Mouse (Mus musculus) 416B (cell line): ENCODE data around the gene Cryaa.

Experiments used
- DNase-seq: peaks from one replicate; pipeline ENCODE4 v3.0.0; 2011; ENCODE audit warnings: low read depth

Gene Cryaa

GRCm38 (mm10) chr17:31710455-31710854 lies 32.8 kb downstream of the Cryaa start:
- DNase-seq, result no peak

GRCm38 (mm10) chr17:31713709-31714108 lies 36.1 kb downstream of the Cryaa start:
- DNase-seq, result no peak

GRCm38 (mm10) chr17:31714125-31714524 lies 36.5 kb downstream of the Cryaa start:
- DNase-seq, result no peak

GRCm38 (mm10) chr17:31715006-31715405 lies 37.4 kb downstream of the Cryaa start:
- DNase-seq, result no peak

- DNase-seq, result no peak
Observed at GRCm38 (mm10) chr17:31721637-31722036, 44.0 kb downstream of the Cryaa start.

- no peak for DNase-seq
Observed at GRCm38 (mm10) chr17:31725366-31725765, 47.8 kb downstream of the Cryaa start.

- DNase-seq, result no peak
Observed at GRCm38 (mm10) chr17:31726216-31726615, 48.6 kb downstream of the Cryaa start.

GRCm38 (mm10) chr17:31727230-31727629 lies 49.6 kb downstream of the Cryaa start:
- DNase-seq, result no peak

- DNase-seq, result no peak
Observed at GRCm38 (mm10) chr17:31728043-31728442, 50.4 kb downstream of the Cryaa start.

GRCm38 (mm10) chr17:31728968-31729501 lies 51.4 kb downstream of the Cryaa start:
- DNase-seq, result peak; percentile 45

- no peak for DNase-seq
Observed at GRCm38 (mm10) chr17:31731038-31731437, 53.4 kb downstream of the Cryaa start.
